Mouse (Mus musculus) lung, adult 2 months (tissue): Measurements from ENCODE around the gene Rabl6. TPM values are rescaled to one million over a fixed set of nuclear protein-coding genes. Genes with fewer than 3 reads are reported as not detected.

Experiments used
- DNase-seq: peaks from one replicate; pipeline ENCODE4 v3.0.0; 2022
- H3K4me1 ChIP-seq: fragments of 200-500 bp; 2 replicates; pipeline ENCODE4 v1.6.1; 2011; ENCODE audit warnings: low read length; ENCODE audit not compliant: control insufficient read depth, insufficient read depth
- H3K4me3 ChIP-seq: fragments of 200-500 bp; replicated peaks from 2 replicates; pipeline ENCODE3; 2011; ENCODE audit warnings: low read depth, mild to moderate bottlenecking, control low read depth, low read length; ENCODE audit errors: extremely low read depth
- CTCF ChIP-seq: fragments of 200-500 bp; IDR thresholded peaks from 2 replicates; pipeline ENCODE4 v1.5.1; 2011; ENCODE audit warnings: mild to moderate bottlenecking, low read length, control low read depth; ENCODE audit not compliant: insufficient read depth
- POLR2A ChIP-seq: fragments of 200-500 bp; IDR thresholded peaks from 2 replicates; pipeline ENCODE4 v1.6.1; 2011; ENCODE audit warnings: low read depth, mild to moderate bottlenecking, control low read depth, low read length, borderline replicate concordance; ENCODE audit errors: extremely low read depth
- WGBS: fragments of 180-500 bp; shearing (Covaris S2); methylation state at CpG from one replicate; pipeline ENCODE4 v1.1.7; 2018; 5-methylcytosine and 5-hydroxymethylcytosine counted together
- polyA plus RNA-seq: library from polyadenylated mRNA; depleted of rRNA; stranded (reverse); fragments of >200 nt; gene quantifications from 2 replicates; pipeline ENCODE4 v1.2.3, GENCODE M21; 2012; rRNA removed

Gene Rabl6
- polyA plus RNA-seq, 1 experiment = 53.4 TPM

- H3K4me3 ChIP-seq = peak within 1 kb of the TSS; percentile 88
- WGBS = 2% methylated on average over 48 of the region's 48 CpGs
- TF ChIP-seq POLR2A (peak; percentile 61; the same call in 1 of the 2 replicates), CTCF (no peak)
- peak; percentile 99 for DNase-seq
- H3K4me1 ChIP-seq = peaks cover 5% of the 10 kb centered on the region
Observed at GRCm38 (mm10) chr2:25546811-25547491, 61.4 kb downstream of the Rabl6 start, which contains the start of gene Traf2. TSS of gene Traf2 (minus strand) at chr2:25546940.

GRCm38 (mm10) chr2:25545996-25546810 lies 62.1 kb downstream of the Rabl6 start:
- no peak for DNase-seq
- peaks cover 8% of the 10 kb centered on the region for H3K4me1 ChIP-seq
- whole genome bisulfite sequencing = 4% methylated on average over 43 of the region's 43 CpGs

GRCm38 (mm10) chr2:25541644-25542367 lies 66.5 kb downstream of the Rabl6 start:
- no peak overlapping the region for H3K4me3 ChIP-seq
- 71% methylated on average over 10 of the region's 10 CpGs for WGBS
- H3K4me1 ChIP-seq = peaks cover 8% of the 10 kb centered on the region
- no peak for DNase-seq
- TF ChIP-seq CTCF (no peak), POLR2A (no peak)

More at GRCm38 (mm10) chr2:25545996-25546810, 62.1 kb downstream of the Rabl6 start:
- TF ChIP-seq POLR2A (no peak), CTCF (no peak)
- H3K4me3 ChIP-seq = peak overlapping the region; percentile 88

- DNase-seq = no peak
- Histone ChIP-seq H3K4me3 (no peak overlapping the region), H3K4me1 (peaks cover 3% of the 10 kb centered on the region)
- WGBS = 86% methylated on average over 4 of the region's 4 CpGs
- TF ChIP-seq POLR2A = no peak
- TF ChIP-seq CTCF = no peak
Observed at GRCm38 (mm10) chr2:25540541-25540948, 67.8 kb downstream of the Rabl6 start.

- no peak overlapping the region for H3K4me3 ChIP-seq
- no peak for DNase-seq
- 54% methylated on average over 8 of the region's 8 CpGs for WGBS
Observed at GRCm38 (mm10) chr2:25536531-25536930, 71.8 kb downstream of the Rabl6 start.

GRCm38 (mm10) chr2:25534866-25535182 lies 73.5 kb downstream of the Rabl6 start:
- 80% methylated on average over 2 of the region's 2 CpGs for whole genome bisulfite sequencing
- H3K4me1 ChIP-seq = peaks cover 5% of the 10 kb centered on the region; the same call in 1 of the 2 replicates
- no peak for TF ChIP-seq CTCF
- no peak for TF ChIP-seq POLR2A
- H3K4me3 ChIP-seq = no peak overlapping the region
- no peak for DNase-seq

More at GRCm38 (mm10) chr2:25536531-25536930, 71.8 kb downstream of the Rabl6 start:
- TF ChIP-seq POLR2A (no peak), CTCF (no peak)
- peaks cover 5% of the 10 kb centered on the region for H3K4me1 ChIP-seq

GRCm38 (mm10) chr2:25534178-25534865 lies 74.0 kb downstream of the Rabl6 start:
- DNase-seq = peak; percentile 76
- H3K4me1 ChIP-seq = peaks cover 5% of the 10 kb centered on the region; the same call in 1 of the 2 replicates
- WGBS = 36% methylated on average over 3 of the region's 3 CpGs
- TF ChIP-seq CTCF (no peak), POLR2A (no peak)
- H3K4me3 ChIP-seq = no peak overlapping the region

- WGBS = 69% methylated on average over 2 of the region's 2 CpGs
- no peak overlapping the region for H3K4me3 ChIP-seq
- no peak for DNase-seq
- TF ChIP-seq CTCF = no peak
- TF ChIP-seq POLR2A = no peak
- peaks cover 5% of the 10 kb centered on the region; the same call in 1 of the 2 replicates for H3K4me1 ChIP-seq
Observed at GRCm38 (mm10) chr2:25533707-25534106, 74.6 kb downstream of the Rabl6 start.

Other genes with a start within 250 kb of the Rabl6 start
- 59.5 and 65.3 TPM in 2 replicates for gene Uap1l1, start 242.8 kb downstream of the Rabl6 start, polyA plus RNA-seq
- 5.5 and 6.3 TPM in 2 replicates for gene Sapcd2, start 236.2 kb downstream of the Rabl6 start, polyA plus RNA-seq
- 18.4 and 18.6 TPM in 2 replicates for gene Entpd2, start 212.6 kb downstream of the Rabl6 start, polyA plus RNA-seq
- 166 and 185 TPM in 2 replicates for gene Npdc1, start 209.2 kb downstream of the Rabl6 start, polyA plus RNA-seq
- gene Fut7, start 185.3 kb downstream of the Rabl6 start, polyA plus RNA-seq = 2.1 and 3.0 TPM in 2 replicates
- 52.4 and 61.5 TPM in 2 replicates for gene Abca2, start 179.8 kb downstream of the Rabl6 start, polyA plus RNA-seq
- gene Clic3, start 151.7 kb downstream of the Rabl6 start, polyA plus RNA-seq = 1,602 and 1,847 TPM in 2 replicates
- gene Paxx, start 147.4 kb downstream of the Rabl6 start, polyA plus RNA-seq = 74.6 and 76.0 TPM in 2 replicates
- gene Ptgds, start 138.5 kb downstream of the Rabl6 start, polyA plus RNA-seq = 0.62 and 0.80 TPM in 2 replicates
- gene Lcn12, start 114.6 kb downstream of the Rabl6 start, polyA plus RNA-seq = not detected in 2 replicates
- gene Fbxw5, start 107.8 kb downstream of the Rabl6 start, polyA plus RNA-seq = 23.1 and 37.4 TPM in 2 replicates
- gene C8g, start 106.8 kb downstream of the Rabl6 start, polyA plus RNA-seq = 2.5 and 2.7 TPM in 2 replicates
- 13.8 and 16.2 TPM in 2 replicates for gene Traf2, start 61.6 kb downstream of the Rabl6 start, polyA plus RNA-seq
- 94.0 and 106 TPM in 2 replicates for gene Edf1, start 50.7 kb downstream of the Rabl6 start, polyA plus RNA-seq
- 10.2 and 11.5 TPM in 2 replicates for gene Mamdc4, start 33.7 kb downstream of the Rabl6 start, polyA plus RNA-seq
- gene Phpt1, start 33.3 kb downstream of the Rabl6 start, polyA plus RNA-seq = 32.7 and 59.6 TPM in 2 replicates
- 0.31 and 0.34 TPM in 2 replicates for gene Ajm1, start 26.8 kb downstream of the Rabl6 start, polyA plus RNA-seq
- gene Ccdc183, start 9.2 kb upstream of the Rabl6 start, polyA plus RNA-seq = not detected in 2 replicates
- 15.0 and 17.0 TPM in 2 replicates for gene Tmem141, start 13.5 kb upstream of the Rabl6 start, polyA plus RNA-seq
- 3.5 and 8.2 TPM in 2 replicates for gene Fcna, start 19.5 kb upstream of the Rabl6 start, polyA plus RNA-seq
- not detected in 2 replicates for gene Lcn8, start 44.6 kb upstream of the Rabl6 start, polyA plus RNA-seq
- not detected in 2 replicates for gene Lcn5, start 49.4 kb upstream of the Rabl6 start, polyA plus RNA-seq
- gene Lcn6, start 68.3 kb upstream of the Rabl6 start, polyA plus RNA-seq = not detected in 2 replicates
- not detected in 2 replicates for gene Lcn10, start 74.2 kb upstream of the Rabl6 start, polyA plus RNA-seq
- gene Obp2a, start 91.5 kb upstream of the Rabl6 start, polyA plus RNA-seq = not detected in 2 replicates
- 39.5 and 49.7 TPM in 2 replicates for gene Bmyc, start 98.2 kb upstream of the Rabl6 start, polyA plus RNA-seq
- not detected in 2 replicates for gene Obp2b, start 128.5 kb upstream of the Rabl6 start, polyA plus RNA-seq
- gene Lcn3, start 157.0 kb upstream of the Rabl6 start, polyA plus RNA-seq = not detected in 2 replicates
- gene Lcn11, start 168.5 kb upstream of the Rabl6 start, polyA plus RNA-seq = not detected in 2 replicates
- not detected in 2 replicates for gene Gm13539, start 173.7 kb upstream of the Rabl6 start, polyA plus RNA-seq
- not detected in 2 replicates for gene Glt6d1, start 207.3 kb upstream of the Rabl6 start, polyA plus RNA-seq
- gene Lcn9, start 214.6 kb upstream of the Rabl6 start, polyA plus RNA-seq = not detected in 2 replicates
- not detected in 2 replicates for gene Sohlh1, start 238.7 kb upstream of the Rabl6 start, polyA plus RNA-seq